Mouse (Mus musculus) erythroblast, adult 5-6 weeks (primary cell): ENCODE data around the gene Dync1li2. TPM values are rescaled to one million over a fixed set of nuclear protein-coding genes. Genes with fewer than 3 reads are reported as not detected.
A peak's percentile ranks its signal among the peaks of the same experiment; 100 is the strongest.

Experiments used
- ATAC-seq: replicated peaks from 2 replicates; pipeline ENCODE4 v1.8.0; 2016; ENCODE audit warnings: moderate number of reproducible peaks, mild to moderate bottlenecking, moderate TSS enrichment, inconsistent platforms; ENCODE audit not compliant: poor library complexity, low FRiP score, severe bottlenecking
- total RNA-seq, 2 experiments: library from RNA; stranded (forward) in 1 of 2; stranded (reverse) in 1 of 2; fragments of 150-400 nt in 1 of 2; fragments of 200-764, 138-1000 nt in 1 of 2; gene quantifications; 2 replicates each; pipeline versions ENCODE4 v1.2.3 to v1.2.4; 2015 to 2017; ENCODE audit warnings: low replicate concordance in 2 of 2

The Dync1li2 gene
- total RNA-seq, 2 experiments from 2014 or later = 30.4 to 48.3 TPM

DNA sequence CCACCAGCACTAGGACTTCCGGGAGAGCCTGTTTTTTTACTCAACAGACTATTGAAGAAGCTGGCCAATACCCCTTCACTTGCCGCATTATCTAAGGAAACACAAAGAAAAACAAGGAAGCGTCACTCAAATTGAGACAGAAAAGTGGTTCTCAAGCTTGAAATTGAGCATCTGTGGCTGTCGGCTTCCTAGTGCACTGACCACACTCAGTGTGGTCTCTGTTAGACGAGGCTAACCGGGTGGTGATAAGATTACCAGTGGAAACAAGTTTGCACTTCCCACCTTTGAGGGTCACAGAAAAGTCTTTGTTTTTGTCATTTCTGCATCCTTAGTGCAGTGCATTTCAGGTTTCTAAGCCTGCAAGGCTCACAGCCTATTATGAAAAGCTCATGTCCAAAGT, 20.5 kb downstream of the Dync1li2 start:
- no peak for ATAC-seq

DNA sequence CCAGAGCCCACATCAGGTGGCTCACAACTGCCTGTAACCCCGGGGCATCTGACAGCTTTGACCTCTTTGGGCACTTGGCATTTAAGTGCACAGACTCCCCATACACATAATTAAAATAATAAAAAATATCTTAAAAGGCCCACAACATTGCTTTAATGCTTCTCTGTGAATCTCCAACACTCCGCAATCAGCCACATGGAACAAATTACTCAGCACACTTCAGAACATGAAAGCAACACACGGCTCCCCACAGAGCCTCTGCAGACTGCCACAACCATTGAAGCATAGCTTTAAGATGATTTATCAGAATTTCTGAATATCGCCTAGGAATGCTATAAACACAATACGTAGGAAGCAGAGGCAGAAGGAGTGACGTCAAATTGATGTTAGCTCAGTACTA, 26.8 kb downstream of the Dync1li2 start:
- ATAC-seq = no peak

DNA sequence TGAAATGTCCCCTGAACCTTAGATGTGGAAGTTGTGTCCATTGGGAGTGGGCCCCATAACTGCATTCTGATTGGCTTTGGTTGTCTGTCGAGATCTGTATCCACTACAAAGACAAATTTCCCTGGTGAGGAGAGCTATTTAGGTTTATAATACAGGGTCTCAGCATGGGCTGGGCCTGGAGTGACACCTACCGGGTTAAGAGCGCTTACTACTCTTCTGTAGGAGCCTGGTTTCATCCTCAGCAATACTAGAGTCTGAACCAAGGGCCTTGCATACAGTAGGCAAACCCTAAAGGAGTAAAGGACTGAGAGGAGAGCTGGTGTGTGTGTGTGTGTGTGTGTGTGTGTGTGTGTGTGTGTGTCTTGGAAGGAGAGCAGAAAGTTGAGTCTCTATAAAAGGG, 28.6 kb downstream of the Dync1li2 start:
- no peak for ATAC-seq

DNA sequence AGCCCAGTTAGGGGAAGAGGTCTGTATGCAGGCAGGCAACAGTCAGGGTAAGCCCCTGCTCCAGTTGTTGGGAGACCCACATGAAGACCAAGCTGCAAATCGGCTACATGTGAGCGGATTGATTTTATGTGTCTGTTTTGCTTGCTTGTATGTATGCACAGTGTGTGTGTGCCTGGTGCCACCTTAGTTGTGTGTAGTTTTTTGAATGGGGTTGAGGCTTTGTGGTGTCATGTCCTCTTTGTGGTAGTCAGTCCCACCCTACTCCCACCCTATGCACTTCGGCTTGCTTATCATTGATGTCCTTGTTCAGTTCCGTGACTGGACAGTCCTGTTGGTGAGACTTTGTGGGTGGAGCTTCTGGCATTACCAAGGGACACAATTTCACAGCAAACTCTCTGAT, 29.1 kb downstream of the Dync1li2 start:
- ATAC-seq = no peak

DNA sequence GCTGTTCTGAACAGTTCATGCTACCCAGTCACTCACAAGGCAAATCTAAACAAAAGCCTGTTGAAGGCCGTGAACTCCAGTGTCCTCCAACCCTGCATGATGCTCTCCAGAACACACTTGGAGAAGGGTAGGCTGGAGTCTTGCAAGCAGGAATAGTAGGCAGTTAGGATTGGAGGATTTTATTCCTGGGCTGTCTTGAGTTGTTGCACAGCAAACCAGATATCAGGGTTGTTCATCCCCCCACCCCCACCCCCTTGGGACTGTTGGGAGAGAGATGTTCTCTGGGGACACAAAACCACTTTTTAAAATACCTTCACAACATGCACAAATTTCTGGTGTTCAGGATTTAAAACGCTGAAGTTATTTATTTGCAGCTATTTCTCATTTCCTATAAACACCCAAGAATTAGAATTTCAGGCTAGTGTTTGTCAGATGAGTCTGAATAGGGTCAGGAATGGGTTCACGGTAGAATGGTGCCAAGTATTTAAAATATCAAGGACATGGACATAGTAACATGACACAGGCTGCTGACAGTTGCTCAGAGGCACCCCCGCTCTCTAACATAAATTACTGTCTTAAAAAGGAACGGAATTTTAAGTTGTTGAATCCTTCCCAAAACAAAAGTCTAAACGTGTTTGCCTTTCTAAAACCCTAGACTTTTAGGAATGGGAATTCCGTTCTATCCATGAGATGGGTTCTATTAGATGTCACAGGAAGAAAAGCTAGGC, 29.9 kb downstream of the Dync1li2 start:
- ATAC-seq = no peak

DNA sequence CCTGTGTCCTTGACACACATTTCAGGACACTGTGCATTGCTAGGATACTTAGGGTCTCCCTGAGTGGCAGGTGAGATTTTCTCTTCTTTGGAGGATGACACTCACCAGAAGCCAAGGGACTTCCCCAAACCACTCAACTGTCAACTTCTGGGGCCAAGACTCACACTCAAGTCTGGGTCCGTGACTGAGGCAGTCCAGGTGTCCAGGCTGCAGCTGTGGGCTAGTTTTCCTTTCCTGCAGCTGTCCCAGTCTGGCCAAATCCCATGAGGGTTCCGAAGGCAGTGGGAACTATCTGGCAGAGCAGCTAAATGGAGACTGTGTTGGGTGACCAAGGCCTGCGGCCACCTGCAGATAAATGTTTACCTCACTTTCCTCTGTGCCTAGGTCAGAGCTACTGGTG, 30.9 kb downstream of the Dync1li2 start:
- ATAC-seq = no peak

DNA sequence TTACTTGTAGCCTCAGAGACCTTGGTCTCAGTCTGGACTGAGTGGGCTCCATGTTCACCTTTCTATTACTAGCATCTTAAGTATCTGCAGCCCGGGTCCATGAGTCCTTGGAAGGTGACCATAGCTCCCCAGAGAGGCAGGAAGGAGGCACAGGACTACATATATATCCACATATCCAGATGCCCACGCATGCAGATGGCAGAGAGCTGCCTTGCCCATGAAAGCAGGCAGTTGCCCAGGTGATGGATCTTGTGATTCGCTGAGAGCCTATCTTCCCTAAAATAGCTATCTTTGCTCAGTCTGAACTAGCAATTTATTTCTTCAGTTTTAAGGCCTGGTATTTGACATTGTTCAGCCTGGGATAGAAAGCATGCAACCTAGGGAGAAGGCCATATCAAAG, 31.4 kb downstream of the Dync1li2 start:
- no peak for ATAC-seq

DNA sequence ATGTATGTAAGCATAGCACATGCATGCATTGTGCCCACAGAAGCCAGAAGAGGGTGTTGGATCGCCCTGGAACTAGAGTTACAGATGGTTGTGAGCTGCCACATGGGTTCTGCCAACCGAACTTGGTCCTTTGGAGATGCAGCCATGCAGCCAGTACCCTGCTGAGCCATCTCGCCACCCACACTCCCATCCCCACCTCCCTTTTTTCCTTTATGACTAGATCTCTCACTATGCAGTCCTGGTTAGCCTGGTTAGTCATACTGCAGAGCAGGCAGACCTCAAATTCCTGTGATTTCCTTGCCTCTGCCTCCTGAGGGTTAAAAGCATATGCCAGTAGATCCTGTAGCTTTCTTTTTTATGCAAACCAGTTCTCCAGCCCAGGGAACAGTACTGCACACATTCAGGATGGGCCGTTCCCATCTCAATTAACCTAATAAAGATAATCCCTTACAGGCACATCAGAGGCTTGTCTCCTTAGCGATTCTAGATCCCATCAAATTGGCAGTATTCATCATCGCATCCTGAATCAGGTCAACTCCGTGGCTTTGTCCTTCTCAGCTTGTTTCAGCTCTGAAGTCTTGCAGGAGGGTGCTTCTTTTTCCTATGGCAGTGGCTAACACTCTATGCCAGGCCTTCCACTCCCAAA, 32.1 kb downstream of the Dync1li2 start:
- ATAC-seq = no peak

DNA sequence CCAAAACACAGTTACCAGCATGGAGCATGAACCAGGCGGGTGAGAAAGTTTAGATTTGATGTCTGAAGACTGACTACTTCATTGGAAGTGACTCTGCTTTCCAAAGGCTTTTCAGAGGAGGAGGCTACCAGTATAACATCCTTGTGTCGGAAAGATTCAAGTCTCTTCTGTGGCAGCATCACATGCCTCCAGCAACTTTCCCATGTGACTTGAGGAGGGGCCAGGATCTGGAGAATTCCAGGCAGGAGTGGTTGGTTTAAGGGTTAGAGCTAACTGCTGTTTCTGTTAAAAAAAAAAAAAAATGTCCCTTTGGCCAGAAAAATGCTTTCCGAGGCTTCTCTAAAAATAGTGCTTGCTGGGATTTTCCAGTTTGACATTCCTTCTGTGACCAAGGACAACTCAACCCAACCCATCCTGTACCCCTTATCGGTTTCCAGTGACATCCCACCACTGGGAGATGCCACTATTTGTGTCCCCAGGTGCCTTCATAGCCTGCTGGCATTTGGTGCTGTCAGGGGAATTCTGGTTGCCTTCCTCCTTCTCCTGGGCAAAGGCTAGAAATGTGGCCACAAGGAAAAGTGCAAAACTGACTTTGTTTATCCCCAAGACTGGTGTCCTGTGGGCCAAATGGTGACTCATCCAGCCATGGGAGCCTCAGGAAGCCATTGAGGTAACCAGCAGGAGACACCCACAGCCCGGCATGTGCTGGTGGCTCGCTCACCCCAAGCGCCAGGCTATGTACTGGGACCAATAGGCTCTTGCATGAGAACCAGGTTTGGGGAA, 34.3 kb downstream of the Dync1li2 start:
- no peak for ATAC-seq

DNA sequence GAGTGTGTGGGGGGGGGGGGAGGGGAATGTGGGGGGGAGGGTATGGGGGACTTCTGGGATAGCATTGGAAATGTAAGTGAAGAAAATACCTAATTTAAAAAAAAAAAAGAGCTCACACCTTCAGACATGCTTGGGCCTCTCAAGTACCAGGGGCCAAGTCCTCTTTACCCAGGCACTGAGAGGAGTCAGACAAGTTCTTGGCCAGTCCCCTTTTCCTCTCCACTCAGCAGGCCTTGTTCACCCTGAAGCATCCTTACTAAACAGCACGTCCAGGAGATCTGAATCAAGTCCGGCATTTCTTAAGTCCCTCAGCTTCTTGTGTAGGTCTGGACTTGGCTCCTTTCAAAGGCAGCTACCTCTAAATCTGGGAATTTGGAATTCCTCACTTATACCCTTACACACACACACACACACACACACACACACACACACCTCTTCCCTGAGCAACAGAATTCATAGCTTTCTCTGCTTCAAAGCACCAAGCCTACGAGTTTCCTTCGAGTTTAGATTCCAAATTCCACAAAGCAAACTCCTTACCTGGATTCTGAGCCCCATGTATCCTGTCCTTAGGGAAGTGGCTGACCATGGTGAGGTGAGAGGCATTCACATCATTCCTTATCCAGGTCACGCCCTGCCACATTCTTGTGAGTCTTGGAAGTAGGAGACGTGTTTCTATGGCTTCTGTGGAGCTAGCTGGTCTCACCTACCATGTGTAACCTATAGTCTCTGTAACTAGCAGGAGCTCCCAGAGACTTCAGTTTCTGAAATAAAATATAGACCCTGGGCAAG, 36.3 kb downstream of the Dync1li2 start:
- no peak for ATAC-seq

DNA sequence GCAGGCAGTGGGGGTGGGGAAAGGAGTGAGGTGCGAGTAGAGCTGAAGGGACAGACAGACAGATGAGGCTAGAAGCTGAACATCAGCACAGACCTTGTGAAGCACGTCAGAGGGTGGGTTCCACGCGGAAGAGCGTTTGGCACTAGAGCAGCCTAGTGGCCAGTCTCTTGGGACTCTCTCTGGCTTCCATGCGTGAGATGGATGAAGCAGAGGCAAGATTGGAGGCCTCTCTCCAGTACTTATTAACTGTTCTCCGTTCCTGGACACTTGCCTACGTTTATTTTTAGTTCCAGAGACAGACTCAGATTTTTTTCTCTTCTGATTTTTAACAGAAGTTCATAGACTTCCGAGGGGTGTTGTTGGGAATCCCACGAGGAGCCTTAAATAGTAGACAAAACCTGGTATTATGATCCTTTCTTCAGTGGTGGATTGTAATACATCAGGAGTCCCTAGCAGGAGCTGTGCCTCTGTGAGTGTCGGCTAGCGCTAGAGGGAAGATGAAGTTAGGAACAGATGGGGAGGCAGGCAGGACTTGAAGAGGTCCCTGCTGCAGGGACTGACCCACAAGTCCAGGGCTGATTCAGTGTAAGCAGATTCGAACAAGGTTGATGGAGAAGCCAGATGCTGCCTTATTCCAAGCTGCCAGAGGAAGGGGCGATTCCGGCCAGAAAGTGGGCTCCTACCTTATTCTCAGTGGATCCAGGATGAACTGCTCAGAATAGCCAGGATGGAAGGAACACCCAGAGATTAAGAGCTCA, 37.2 kb downstream of the Dync1li2 start:
- ATAC-seq = no peak

DNA sequence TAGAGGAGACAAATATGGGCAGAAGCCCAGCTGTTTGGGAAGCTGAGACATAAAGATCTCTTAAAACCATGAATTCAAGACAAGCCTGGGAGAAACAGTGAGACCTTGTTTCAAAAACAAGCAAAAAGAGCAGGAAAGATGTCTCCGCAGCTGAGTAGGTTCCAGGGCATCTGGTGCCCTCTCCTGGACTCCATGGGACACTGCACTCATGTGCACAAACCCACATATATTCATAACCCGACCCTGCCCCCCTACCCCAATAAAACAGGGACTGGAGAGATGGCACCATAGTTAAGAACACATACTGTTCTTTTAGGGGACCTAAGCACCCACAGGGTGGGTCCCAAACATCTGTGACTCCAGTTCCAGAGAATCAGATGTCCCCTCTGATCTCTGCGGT, 39.3 kb downstream of the Dync1li2 start:
- ATAC-seq = peak; percentile 80

DNA sequence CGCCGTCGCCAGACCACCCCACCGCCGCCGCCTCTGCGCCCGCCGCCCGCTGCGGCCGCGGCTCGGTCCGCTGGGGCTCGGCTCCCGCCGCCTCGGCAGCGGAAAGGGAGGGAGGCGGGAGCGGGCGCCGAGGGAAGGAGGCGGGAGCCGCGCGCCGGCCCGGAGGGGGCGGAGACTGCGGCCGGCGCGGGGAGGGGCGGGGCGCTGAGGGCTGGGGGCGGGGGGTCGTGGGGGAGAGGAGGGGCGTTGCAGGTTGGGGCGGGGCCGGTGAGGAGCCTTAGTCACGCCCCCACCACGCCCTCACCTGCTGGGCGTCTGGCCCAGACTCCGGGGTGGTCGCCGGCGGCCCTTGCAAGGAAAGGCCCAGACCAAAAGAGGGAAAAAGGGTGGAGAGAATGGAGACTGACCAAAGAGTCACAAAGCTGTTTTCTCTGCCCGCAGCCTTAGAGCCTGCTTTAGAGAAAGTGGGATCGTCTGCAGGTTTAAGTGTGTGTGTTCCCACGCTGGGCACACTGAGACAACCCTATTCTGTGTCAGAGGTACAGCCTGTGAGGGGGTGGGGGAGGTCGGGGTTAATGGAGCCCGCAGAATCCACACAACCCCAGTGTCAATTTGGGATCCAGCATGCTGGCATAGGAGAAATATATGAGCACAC, 47.0 kb downstream of the Dync1li2 start, which contains the start of gene Cmtm4:
Gene Cmtm4, minus strand, starts transcription at position 105 of the 655 bp plus-strand sequence.
- no peak for ATAC-seq

DNA sequence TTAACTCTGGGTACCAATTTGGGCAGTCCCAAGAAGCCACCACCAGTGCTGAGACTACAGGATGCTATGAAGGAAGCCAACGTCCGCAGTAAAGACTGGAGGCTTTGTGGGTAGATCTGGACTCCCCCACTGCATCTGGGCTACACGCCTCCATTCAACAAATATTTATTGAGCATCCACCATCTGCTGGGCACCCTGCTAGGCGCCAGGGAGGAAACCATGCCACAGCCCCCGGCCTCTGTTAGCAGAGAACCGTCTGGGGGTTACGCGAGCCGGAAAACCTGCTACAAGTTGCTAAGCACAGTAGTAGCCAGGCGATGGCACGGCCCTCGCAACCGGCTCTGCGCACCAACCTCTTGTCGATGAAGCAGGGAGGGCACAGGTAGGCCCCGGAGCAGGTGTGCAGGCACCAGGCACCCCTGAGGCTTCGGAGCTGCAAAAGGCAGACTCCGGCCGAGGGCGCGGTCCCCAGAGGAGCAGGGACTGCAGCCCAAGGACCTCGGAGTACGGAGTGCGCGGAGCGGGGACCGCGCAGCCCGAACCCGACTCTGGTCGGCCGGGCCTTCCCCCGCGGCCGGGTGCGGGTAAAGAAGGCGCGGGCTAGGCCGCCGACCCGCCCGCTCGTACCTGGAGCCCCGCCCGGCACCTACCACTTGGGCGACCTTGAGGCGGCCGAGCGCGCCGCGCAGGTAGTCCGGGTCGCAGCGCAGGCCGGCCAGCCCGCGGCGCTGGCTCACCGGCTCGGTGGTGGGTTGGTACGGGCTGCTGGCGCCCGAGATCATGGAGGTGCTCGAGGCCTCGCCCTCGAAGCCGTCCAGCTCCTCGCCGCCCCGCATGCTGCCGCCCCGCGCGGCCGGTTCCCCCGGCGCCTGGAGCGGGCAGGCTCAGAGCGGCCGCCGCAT, 47.8 kb downstream of the Dync1li2 start:
- no peak for ATAC-seq

DNA sequence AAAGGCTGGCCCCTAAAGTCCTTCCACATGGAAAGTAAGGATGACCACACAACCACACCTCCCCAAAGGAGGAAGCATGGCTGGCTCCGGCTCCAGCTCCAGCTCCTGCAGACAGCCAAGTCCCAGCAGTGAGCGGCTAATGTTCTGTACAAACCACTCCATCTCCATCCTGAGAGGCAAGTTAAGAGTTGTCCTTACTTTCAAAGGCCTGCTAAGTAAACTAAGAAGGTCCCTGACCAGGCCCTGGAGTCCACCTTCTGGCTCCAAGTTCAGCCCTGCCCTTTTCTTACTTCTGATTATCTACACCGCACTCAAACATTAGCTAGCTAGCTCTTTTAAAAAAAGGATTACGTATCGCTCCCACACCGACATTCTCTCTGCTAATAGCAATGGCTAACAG, 49.1 kb downstream of the Dync1li2 start:
- ATAC-seq = no peak

DNA sequence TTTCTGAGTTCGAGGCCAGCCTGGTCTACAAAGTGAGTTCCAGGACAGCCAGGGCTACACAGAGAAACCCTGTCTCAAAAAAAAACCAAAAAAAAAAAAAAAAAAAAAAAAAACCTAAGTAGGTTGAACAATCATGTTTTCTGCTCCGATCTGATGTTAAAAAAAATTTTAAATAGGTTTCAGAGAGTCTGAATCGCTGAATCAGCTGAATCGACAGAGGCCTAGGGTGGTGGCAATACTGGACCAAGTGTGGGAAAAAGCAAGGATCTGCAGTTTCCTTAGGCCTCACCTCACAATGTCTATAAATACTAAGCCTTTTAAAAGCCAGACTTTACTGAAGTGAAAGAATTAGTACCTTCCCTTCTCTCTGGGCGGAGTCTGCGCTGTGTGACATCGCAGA, 49.7 kb downstream of the Dync1li2 start:
- ATAC-seq = no peak

DNA sequence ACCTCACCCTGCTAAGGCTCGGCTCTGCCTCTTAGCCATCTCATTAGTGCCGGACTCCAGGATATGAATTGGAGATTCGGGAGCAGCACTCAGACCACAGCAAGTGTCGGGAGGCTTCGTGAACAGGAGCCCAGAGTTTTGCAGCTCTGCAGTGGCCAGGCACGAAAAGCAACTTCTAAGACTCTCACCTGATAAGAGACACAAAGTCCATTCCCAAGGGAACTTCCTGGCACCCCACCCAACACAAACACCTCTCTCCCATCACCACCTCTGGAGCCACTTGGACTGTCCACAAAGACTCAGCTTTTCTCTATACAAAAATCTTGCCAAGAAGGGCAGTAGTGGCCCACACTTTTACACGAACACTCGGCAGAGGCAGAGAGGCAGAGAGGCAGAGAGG, 52.6 kb downstream of the Dync1li2 start:
- ATAC-seq = no peak

DNA sequence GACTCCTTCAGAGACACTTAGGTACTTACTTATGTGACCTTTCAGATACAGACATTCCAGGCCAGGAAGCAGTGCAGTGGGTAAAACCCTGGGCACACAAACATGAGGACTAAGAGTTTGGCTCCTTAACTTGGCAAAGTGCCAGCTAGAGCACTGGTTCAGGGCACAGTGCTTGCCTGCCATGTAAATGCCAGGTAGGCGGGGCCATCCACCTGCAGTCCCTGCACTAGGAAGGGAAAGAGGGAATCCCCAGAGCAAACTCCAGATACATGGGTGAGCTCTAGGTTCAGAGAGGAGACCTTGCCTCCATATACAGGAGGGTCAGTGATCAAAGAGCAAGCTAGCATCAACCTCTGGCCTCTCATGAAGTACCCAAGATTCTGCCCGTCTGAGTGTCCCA, 54.9 kb downstream of the Dync1li2 start:
- no peak for ATAC-seq
